ENCODE assay signal across 20 mouse cellular contexts in the genomic region with DNA sequence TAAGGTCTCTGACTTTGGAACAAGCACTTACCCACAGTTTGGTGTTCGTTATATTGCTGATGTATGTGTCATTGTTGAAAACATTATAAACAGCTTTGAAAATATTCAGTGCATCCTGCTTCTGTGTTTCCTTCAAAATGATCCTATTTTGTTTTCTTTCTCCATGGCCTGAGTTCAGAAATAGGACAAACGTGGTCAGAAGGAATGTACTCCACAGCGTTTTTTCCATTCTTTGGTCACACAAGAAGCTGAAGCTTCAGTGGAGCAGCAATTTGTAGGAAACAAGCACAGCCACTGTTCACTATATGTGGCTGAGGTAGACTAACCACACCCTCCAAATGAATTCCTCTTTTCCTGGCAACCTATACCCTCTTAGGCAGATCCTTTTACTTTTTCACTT.
"Had no signal": no experiment of that assay in that cellular context is flagged by ENCODE, and none has a peak within 500 bp of the region (broad histone marks: within the 10 kb centered on the region; RNA-seq: fewer than 3 reads in every experiment).

No protein-coding gene starts in this region.

- DNase-seq: cerebellum, adult 9-10 months; cerebellum, adult 9-11 months; cerebellum, postnatal 10 days; cerebellum, postnatal 14 days; cerebellum, postnatal 25 days; cerebellum, postnatal 36 days; embryo, embryonic 11 days; forebrain, postnatal 0 days; gastrocnemius, adult 2 months; gastrocnemius, postnatal 10 days; gastrocnemius, postnatal 14 days; gastrocnemius, postnatal 25 days; gastrocnemius, postnatal 36 days; heart, adult 11 months; heart, adult 18-20 months; heart, adult 2 months had no signal

- ATAC-seq: forebrain, embryonic 13.5 days; forebrain, embryonic 14.5 days; forebrain, embryonic 15.5 days; forebrain, embryonic 16.5 days; forebrain, postnatal 0 days had no signal
